Mouse (Mus musculus) left cerebral cortex, postnatal 36 days (tissue): Measurements from ENCODE around the gene Dus2. TPM values are rescaled to one million over a fixed set of nuclear protein-coding genes. Genes with fewer than 3 reads are reported as not detected.

Experiments used
- DNase-seq, 2 experiments: peaks; one replicate each; pipeline ENCODE4 v3.0.0; 2021 to 2022; ENCODE audit warnings: low spot score in 2 of 2, mixed read lengths in 1 of 2
- intact Hi-C: fragments of 180-260 bp; cut with DNase I; formaldehyde crosslinking; loops from one replicate; pipeline ENCODE4 v1.15.1; 2025
- microRNA-seq: library from miRNA; unstranded; fragments of <30 nt; microRNA quantifications from one replicate; pipeline ENCODE4 v1.2.0, GENCODE M21; 2022
- total RNA-seq, 2 experiments: library from RNA; stranded (reverse); gene quantifications; 2 replicates each; pipeline ENCODE4 v1.2.3; 2021

The Dus2 gene
- total RNA-seq, 2 experiments from 2014 or later, result 16.4 to 19.3 TPM

DNA sequence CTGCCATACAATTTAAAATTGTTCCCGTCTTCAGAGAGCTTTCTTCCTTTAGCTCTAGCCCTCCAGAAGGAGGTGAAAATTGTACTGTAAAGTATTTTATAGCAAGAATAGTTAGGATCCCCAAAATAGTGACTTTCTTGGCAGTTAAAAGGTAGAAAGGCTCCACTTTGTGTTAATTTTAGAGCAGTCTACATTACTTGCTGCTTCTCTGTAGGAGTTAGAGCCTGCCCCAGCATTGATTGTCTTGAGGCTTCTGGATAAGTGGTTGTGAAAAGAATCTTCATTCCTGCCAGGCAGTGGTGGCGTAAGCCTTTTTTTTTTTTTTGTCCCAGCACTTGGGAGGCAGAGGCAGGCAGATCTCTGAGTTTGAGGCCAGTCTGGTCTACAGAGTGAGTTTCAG lies 75.6 kb downstream of the Dus2 start:
- DNase-seq, result no peak
- intact Hi-C loops, result no loop called here

DNA sequence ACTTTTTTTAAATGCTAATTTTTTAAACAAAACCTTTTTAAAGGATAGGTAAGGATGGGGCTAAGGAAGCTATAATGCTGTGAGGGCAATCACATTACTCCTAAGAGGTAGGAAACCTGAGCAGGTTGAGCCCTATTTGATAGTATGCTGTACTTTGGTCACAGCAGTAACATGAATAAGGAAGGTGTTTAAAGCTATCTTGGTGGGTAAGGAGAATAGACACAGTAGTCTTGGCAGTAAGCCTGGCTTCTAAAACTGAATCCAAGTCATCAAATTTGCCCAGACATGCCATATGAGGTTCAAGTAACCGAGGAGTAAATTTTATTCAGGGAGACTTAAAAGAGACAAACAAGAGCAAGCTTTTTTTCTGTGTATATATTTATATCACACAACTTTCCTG lies 78.4 kb downstream of the Dus2 start:
- intact Hi-C loops, result no loop called here

DNA sequence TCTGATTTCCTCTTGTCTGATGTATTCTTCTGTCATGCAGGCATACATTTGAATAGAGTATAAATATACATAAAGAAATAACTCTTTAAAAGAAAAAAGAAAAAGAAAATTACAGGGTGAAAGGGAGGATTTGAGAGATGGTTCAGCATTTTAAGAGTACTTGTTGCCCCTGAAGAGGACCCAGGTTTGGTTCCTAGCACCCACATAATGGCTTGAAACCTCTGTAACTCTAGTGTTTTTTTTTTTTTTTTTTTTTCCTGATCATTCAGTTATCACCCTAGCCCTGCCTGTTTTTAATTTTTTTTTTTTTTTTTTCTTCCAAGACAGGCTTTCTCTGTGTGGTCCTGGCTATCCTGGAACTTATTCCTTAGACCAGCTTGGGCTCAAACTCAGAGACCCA lies 81.0 kb downstream of the Dus2 start:
- intact Hi-C loops, result no loop called here
- no peak for DNase-seq

More for the DNA sequence above, 78.4 kb downstream of the Dus2 start:
- no peak for DNase-seq

DNA sequence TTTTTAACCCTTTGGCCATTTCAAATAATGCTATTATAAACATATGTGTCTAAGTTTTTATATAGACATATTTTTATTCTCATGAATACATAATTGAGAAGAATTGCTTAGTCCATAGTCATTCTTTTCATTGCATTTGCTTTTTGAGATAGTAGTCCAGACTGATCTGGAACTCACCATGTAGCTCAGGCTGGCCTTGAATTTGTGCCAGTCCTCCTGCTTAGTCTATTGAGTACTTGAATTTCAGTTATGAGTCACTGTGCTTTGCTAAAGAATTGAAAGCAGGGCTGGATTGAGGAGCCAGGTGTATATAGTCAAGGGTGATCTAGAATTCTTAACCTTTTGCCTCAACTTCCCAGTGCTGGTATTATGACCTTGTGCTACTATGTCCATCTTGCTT lies 83.1 kb downstream of the Dus2 start:
- DNase-seq, result no peak
- intact Hi-C loops, result no loop called here

DNA sequence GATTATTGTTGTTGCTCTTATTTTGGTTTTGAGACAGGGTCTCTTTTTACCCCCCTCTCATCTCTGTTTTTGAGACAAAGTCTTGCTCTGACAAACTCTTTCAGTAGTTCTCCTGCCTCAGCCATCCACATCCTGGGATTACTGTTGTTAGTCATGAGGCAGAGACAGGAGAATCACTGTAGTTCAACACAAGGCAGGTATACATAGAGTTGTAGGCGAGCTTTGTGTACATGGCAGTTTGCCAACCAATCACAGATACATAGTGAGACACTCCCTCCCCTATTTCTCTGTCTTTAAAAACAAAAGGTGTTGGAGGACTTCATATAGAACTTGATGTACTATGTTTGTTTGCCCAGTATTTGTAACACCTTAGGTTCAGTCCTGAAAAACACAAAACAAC lies 83.5 kb downstream of the Dus2 start:
- intact Hi-C loops, result no loop called here
- DNase-seq, result no peak

DNA sequence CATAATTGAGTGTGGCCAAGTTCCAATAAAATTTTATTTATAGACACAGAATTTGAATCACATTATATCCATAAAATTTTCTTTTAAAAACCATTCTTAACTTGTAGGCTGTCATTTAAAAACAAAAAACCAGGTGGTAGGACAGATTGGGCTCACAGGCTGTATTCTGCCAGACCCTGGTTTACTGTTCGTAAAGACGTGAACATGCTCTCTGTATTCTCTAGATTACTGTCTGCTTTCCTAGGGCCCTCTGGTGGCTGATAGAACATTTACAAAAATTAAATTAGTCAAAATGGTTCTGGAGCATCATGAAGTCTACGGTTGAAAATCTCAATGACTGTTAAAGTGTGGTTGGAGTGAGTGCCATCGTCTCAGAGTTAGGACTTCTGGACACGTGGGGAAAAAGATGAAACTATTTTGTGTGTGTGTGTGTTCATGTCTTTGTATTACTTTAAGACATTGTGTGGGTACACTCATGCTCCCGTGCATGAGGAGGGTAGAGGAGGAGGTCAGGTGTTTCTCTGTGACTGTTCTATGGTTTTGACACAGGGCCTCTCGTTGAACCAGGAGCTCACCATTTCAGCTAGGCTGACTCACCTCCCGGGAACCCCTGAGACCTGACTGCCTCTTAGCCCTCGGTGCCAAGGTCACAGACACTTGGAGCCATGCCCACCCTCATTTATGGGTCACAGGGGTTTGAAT lies 84.2 kb downstream of the Dus2 start:
- no peak for DNase-seq
- intact Hi-C loops, result no loop called here

DNA sequence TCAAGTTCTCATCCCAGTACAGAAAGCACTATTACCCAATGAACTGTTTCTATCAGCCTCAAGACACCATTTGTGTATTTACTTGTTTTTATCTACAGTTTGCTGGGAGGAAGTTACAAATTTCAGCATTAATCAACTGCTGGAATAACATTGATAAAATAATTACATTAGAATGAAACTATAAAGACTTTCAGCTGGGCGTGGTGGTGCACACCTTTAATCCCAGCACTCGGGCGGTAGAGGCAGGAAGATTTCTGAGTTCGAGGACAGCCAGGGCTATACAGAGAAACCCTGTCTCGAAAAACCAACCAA lies 84.7 kb downstream of the Dus2 start:
- intact Hi-C loops, result no loop called here
- no peak for DNase-seq

DNA sequence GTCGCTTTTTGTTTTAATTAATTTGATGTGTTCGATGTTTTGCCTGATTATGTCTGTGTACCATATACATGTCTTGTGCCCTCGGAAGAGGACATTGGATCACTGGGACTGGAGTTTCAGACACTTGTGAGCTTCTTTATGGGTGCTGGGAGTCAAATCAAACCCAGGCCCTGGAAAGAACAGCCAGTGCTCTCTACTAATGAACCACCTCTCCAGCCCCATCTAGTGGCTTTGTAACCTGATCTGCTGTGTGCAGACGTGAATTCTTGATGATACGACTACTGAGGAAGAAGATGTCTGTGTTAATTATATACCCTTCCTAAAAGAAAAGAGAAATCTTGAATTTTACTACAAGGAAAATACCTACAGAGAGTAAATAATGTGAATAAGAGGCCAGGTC lies 85.5 kb downstream of the Dus2 start:
- DNase-seq, result no peak
- intact Hi-C loops, result no loop called here

DNA sequence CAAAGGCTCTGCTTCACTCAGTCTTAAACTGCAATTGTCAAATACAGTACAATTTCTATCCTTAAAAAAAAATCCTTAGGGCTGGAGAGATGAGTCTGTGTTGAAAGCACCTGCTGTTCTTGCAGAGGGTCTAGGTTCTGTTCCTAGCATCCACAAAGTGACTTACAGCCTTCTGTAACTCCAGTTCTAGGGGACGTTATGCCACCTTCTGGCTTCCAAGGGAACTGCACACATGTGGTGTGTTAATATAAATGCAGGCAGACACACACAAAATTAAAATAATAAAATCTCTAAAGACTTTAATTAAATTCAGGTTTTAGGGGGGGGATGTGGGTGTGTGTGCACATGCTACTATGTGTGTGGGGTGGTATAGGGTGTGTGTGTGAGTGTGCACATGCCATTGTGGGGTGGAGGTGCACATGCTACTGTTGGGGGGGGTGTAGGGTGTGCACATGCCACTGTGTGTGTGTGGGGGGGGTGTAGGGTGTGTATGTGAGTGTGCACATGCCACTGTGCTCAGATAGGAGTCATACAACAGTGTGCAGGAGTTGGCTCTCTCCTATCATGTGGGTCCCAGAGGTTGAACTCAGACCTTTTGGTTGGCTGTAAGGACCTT lies 86.4 kb downstream of the Dus2 start:
- intact Hi-C loops, result no loop called here

DNA sequence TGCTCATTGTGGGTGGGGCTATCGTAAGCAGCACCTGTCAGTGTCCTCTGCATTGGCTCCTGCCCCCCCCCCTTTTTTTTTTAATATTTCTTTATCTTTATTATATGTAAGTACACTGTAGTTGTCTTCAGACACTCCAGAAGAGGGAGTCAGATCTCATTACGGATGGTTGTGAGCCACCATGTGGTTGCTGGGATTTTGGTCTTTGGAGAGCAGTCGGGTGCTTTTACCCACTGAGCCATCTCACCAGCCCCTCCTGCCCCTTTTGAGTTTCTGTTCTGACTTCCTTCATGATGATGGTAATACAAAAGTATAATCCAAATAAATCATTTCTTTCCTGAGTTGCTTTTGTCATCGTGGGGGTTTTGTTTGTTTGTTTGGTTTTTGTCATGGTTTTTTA lies 111.2 kb downstream of the Dus2 start:
- intact Hi-C loops, result no loop called here
- no peak for DNase-seq

More for the DNA sequence above, 86.4 kb downstream of the Dus2 start:
- DNase-seq, result no peak

Small RNAs within 50 kb of the gene (microRNA-seq; reads per million reads assigned to microRNA genes)
- gene Mir7074, result not detected

Other genes with a start within 250 kb of the Dus2 start
- gene Gfod2, start 232.7 kb upstream of the Dus2 start, total RNA-seq, result 10 to 100 TPM; 25.4 to 26.3 TPM
- 10 to 100 TPM; 22.1 to 25.1 TPM for gene Ranbp10, start 164.0 kb upstream of the Dus2 start, total RNA-seq
- not detected for gene Tsnaxip1, start 163.6 kb upstream of the Dus2 start, total RNA-seq
- 10 to 100 TPM; 15.2 to 18.0 TPM for gene Cenpt, start 138.1 kb upstream of the Dus2 start, total RNA-seq
- 10 to 100 TPM; 38.9 to 44.8 TPM for gene Thap11, start 136.2 kb upstream of the Dus2 start, total RNA-seq
- 10 to 100 TPM; 25.7 to 35.4 TPM for gene Nutf2, start 130.8 kb upstream of the Dus2 start, total RNA-seq
- 10 to 100 TPM; 56.9 to 68.4 TPM for gene Edc4, start 110.5 kb upstream of the Dus2 start, total RNA-seq
- 1 to 10 TPM; 2.8 to 5.3 TPM for gene Nrn1l, start 97.8 kb upstream of the Dus2 start, total RNA-seq
- 1 to 10 TPM; 8.6 to 9.7 TPM for gene Pskh1, start 90.9 kb upstream of the Dus2 start, total RNA-seq
- 1 to 10 TPM in 1 of 2 experiments, under 1 TPM in 1; 0.79 to 1.9 TPM for gene Ctrl, start 57.5 kb upstream of the Dus2 start, total RNA-seq
- 100 to 1,000 TPM in 1 of 2 experiments, 10 to 100 TPM in 1; 80.6 to 117 TPM for gene Psmb10, start 52.9 kb upstream of the Dus2 start, total RNA-seq
- 10 to 100 TPM; 26.7 to 29.0 TPM for gene Lcat, start 48.0 kb upstream of the Dus2 start, total RNA-seq
- 10 to 100 TPM; 18.6 to 20.0 TPM for gene Slc12a4, start 25.2 kb upstream of the Dus2 start, total RNA-seq
- not detected for gene Dpep3, start 11.9 kb upstream of the Dus2 start, total RNA-seq
- gene Dpep2nb, start 14.6 kb downstream of the Dus2 start, total RNA-seq, result under 1 TPM; 0.30 to 0.36 TPM
- 10 to 100 TPM; 14.0 to 16.3 TPM for gene Ddx28, start 20.5 kb downstream of the Dus2 start, total RNA-seq
- gene Nfatc3, start 67.5 kb downstream of the Dus2 start, total RNA-seq, result 10 to 100 TPM; 10.7 to 13.3 TPM
- gene Esrp2, start 145.6 kb downstream of the Dus2 start, total RNA-seq, result under 1 TPM; 0.30 to 0.36 TPM
- gene Pla2g15, start 159.1 kb downstream of the Dus2 start, total RNA-seq, result 10 to 100 TPM; 25.9 to 26.3 TPM
- 10 to 100 TPM; 24.0 to 28.7 TPM for gene Slc7a6, start 177.5 kb downstream of the Dus2 start, total RNA-seq
- gene Slc7a6os, start 219.6 kb downstream of the Dus2 start, total RNA-seq, result 10 to 100 TPM; 26.1 to 29.4 TPM
- 10 to 100 TPM; 35.3 to 41.3 TPM for gene Prmt7, start 219.6 kb downstream of the Dus2 start, total RNA-seq